In the genomic region with DNA sequence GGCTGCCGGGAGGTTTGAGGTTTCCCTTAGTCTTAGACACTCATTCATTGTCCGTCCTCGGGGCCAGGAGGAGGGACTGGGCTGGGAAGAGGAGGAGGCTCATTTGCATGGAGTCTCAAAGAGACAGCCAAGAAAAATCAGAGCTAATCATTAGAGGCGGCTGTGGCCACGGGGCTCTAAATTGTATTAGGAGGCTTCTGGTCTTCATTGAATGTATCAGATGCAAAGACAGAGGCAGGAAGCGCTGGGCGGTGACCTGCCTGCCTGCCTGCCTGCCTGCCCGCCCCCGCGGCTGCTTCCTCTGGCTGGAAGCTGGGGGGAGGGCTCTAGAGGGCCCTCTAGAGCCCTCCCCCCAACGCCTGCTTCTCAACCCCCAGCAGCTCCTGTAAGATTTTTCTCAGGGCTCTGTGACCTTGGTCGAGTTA, we compare ENCODE assay signal across 9 mouse cellular contexts. TPM values are rescaled to one million over a fixed set of nuclear protein-coding genes. Genes with fewer than 3 reads are reported as not detected.
DNase-seq lines count a peak whose midpoint lies in the region; ATAC-seq lines count a peak whose summit lies in the region.
"Had no signal": no experiment of that assay in that cellular context is flagged by ENCODE, and none has a peak within 500 bp of the region (broad histone marks: within the 10 kb centered on the region; RNA-seq: fewer than 3 reads in every experiment).

No protein-coding gene starts in this region.

- peak; percentile 29; the same call in 1 of the 2 replicates for ATAC-seq in intestine, embryonic 16.5 days

- peak overlapping the region; percentile 41 for H3K4me3 ChIP-seq in heart, embryonic 10.5 days
- no peak overlapping the region for H3K4me3 ChIP-seq in intestine, embryonic 16.5 days (ENCODE audit: low read length)

- no peaks in the 10 kb centered on the region for H3K36me3 ChIP-seq in heart, embryonic 10.5 days
- H3K36me3 ChIP-seq in intestine, embryonic 16.5 days (ENCODE audit: control insufficient read depth, insufficient read depth, low read length): no peaks in the 10 kb centered on the region

- H3K4me1 ChIP-seq in heart, embryonic 10.5 days: peaks cover 30% of the 10 kb centered on the region
- H3K4me1 ChIP-seq in intestine, embryonic 16.5 days (ENCODE audit: control insufficient read depth, insufficient read depth, low read length): peaks cover 14% of the 10 kb centered on the region

- WGBS in heart, embryonic 10.5 days: 2% methylated on average over 12 of the region's 12 CpGs
- 3% methylated on average over 12 of the region's 12 CpGs for WGBS in intestine, embryonic 16.5 days

- peaks cover 71% of the 10 kb centered on the region for H3K27me3 ChIP-seq in heart, embryonic 10.5 days (ENCODE audit: insufficient read depth, poor library complexity, severe bottlenecking)
- H3K27me3 ChIP-seq in intestine, embryonic 16.5 days (replicated peaks; ENCODE audit: control insufficient read depth, insufficient read depth, low read length): no peaks in the 10 kb centered on the region

- no peak overlapping the region for H3K9ac ChIP-seq in intestine, embryonic 16.5 days (ENCODE audit: low read depth, low read length)

- peak overlapping the region; percentile 16; the same call in 1 of the 2 replicates for H3K27ac ChIP-seq in heart, embryonic 10.5 days
- no peak overlapping the region for H3K27ac ChIP-seq in intestine, embryonic 16.5 days (ENCODE audit: low read length)

- H3K4me2 ChIP-seq in intestine, embryonic 16.5 days (ENCODE audit: low read depth, low read length): peak overlapping the region; percentile 37; the same call in 1 of the 2 replicates

- no peaks in the 10 kb centered on the region for H3K9me3 ChIP-seq in heart, embryonic 10.5 days
- H3K9me3 ChIP-seq in intestine, embryonic 16.5 days (ENCODE audit: control insufficient read depth, low read length): no peaks in the 10 kb centered on the region

- no peak for DNase-seq in heart, embryonic 10.5 days (ENCODE audit: low spot score)
- no peak for DNase-seq in heart, adult 9 months (ENCODE audit: low spot score in 2 of 2)
- peak; percentile 60 for DNase-seq in embryo, embryonic 10 days (ENCODE audit: low spot score)
- peak; percentile 22 for DNase-seq in lung, postnatal 36 days
- no peak for DNase-seq in c-Kit-positive CD71-positive TER-119-positive erythroid progenitor cells, embryonic 14.5 days (ENCODE audit: low spot score)
- DNase-seq in cerebellum, adult 9-11 months: no peak
- DNase-seq in layer of hippocampus, adult 18-20 months (ENCODE audit: low spot score in 2 of 2): no peak

RNA-seq across cellular contexts. Expression of a gene that starts 23.2 kb away (rescaled TPM):
- polyA plus RNA-seq in heart, embryonic 10.5 days (2016; fragmentation: Nextera tagmentation; extraction: Ambion mirVana): 0.73 TPM in 1 of 2 replicates, not detected in the other
- polyA plus RNA-seq in intestine, embryonic 16.5 days (2015; fragmentation: Nextera tagmentation; extraction: Ambion mirVana): 0.16 and 0.17 TPM in 2 replicates
- total RNA-seq in layer of hippocampus, adult 18-20 months (2021): 10 to 100 TPM; 24.4 to 32.3 TPM
- polyA plus RNA-seq: liver, embryonic 16.5 days had no signal

Comparison
In these comparisons a context has a peak if more than half of its experiments do, and no peak if none do; other contexts are left out.
1. DNase-seq: peak in embryo, embryonic 10 days (single experiment) and lung, postnatal 36 days (single experiment); none in heart, embryonic 10.5 days (single experiment), heart, adult 9 months (0 of 2), c-Kit-positive CD71-positive TER-119-positive erythroid progenitor cells, embryonic 14.5 days (single experiment), cerebellum, adult 9-11 months (single experiment) and layer of hippocampus, adult 18-20 months (0 of 2).